Mouse (Mus musculus) 416B (cell line): ENCODE data around the gene Ccdc169.
A peak's percentile ranks its signal among the peaks of the same experiment; 100 is the strongest.

Source experiments
- DNase-seq: peaks from one replicate; pipeline ENCODE4 v3.0.0; 2011; ENCODE audit warnings: low read depth

Ccdc169 gene

GRCm38 (mm10) chr3:55122336-55122870, 14.7 kb upstream of the Ccdc169 start:
- peak; percentile 5 for DNase-seq

- DNase-seq: peak; percentile 43
Observed at GRCm38 (mm10) chr3:55123064-55123463, 14.1 kb upstream of the Ccdc169 start.

GRCm38 (mm10) chr3:55129181-55129692, 7.9 kb upstream of the Ccdc169 start:
- DNase-seq: peak; percentile 43

GRCm38 (mm10) chr3:55131576-55132233, 5.4 kb upstream of the Ccdc169 start:
- DNase-seq: no peak

- DNase-seq: no peak
Observed at GRCm38 (mm10) chr3:55139837-55140236, 2.7 kb downstream of the Ccdc169 start.

GRCm38 (mm10) chr3:55141401-55141800, 4.3 kb downstream of the Ccdc169 start:
- DNase-seq: no peak

GRCm38 (mm10) chr3:55144916-55145315, 7.8 kb downstream of the Ccdc169 start:
- no peak for DNase-seq

- no peak for DNase-seq
Observed at GRCm38 (mm10) chr3:55146441-55146840, 9.3 kb downstream of the Ccdc169 start.

- no peak for DNase-seq
Observed at GRCm38 (mm10) chr3:55147156-55147555, 10.0 kb downstream of the Ccdc169 start.

- DNase-seq: no peak
Observed at GRCm38 (mm10) chr3:55148091-55148490, 11.0 kb downstream of the Ccdc169 start.

- DNase-seq: peak; percentile 50
Observed at GRCm38 (mm10) chr3:55151656-55152433, 14.7 kb downstream of the Ccdc169 start.

GRCm38 (mm10) chr3:55152673-55153334, 15.7 kb downstream of the Ccdc169 start:
- DNase-seq: peak; percentile 62

GRCm38 (mm10) chr3:55154163-55154562, 17.0 kb downstream of the Ccdc169 start:
- DNase-seq: no peak

GRCm38 (mm10) chr3:55157413-55157812, 20.3 kb downstream of the Ccdc169 start:
- no peak for DNase-seq

- no peak for DNase-seq
Observed at GRCm38 (mm10) chr3:55161144-55161543, 24.0 kb downstream of the Ccdc169 start.

GRCm38 (mm10) chr3:55163510-55163909, 26.4 kb downstream of the Ccdc169 start:
- no peak for DNase-seq

GRCm38 (mm10) chr3:55172478-55172877, 35.3 kb downstream of the Ccdc169 start:
- DNase-seq: no peak

- no peak for DNase-seq
Observed at GRCm38 (mm10) chr3:55177271-55177670, 40.1 kb downstream of the Ccdc169 start.

GRCm38 (mm10) chr3:55181766-55182165, 44.6 kb downstream of the Ccdc169 start, which contains the start of gene Sohlh2:
Gene Sohlh2, plus strand, starts transcription at chr3:55182028.
- no peak for DNase-seq

- DNase-seq: no peak
Observed at GRCm38 (mm10) chr3:55191668-55192067, 54.5 kb downstream of the Ccdc169 start.

GRCm38 (mm10) chr3:55193351-55193750, 56.2 kb downstream of the Ccdc169 start:
- no peak for DNase-seq

GRCm38 (mm10) chr3:55194792-55195191, 57.7 kb downstream of the Ccdc169 start:
- DNase-seq: no peak
